Mouse (Mus musculus): ENCODE data around the gene Zfp511. TPM values are rescaled to one million over a fixed set of nuclear protein-coding genes. Genes with fewer than 3 reads are reported as not detected.

The Zfp511 gene
- total RNA-seq, 2 experiments from 2014 or later = 32.3 to 33.9 TPM

- intact Hi-C loops (cut with DNase I) = no loop called here
- peak; percentile 39 for DNase-seq
These were observed 11.7 kb downstream of the Zfp511 start for GRCm38 (mm10) chr7:140047811-140048311.

- intact Hi-C loops (cut with DNase I) = no loop called here
- no peak for DNase-seq
These were observed 12.3 kb downstream of the Zfp511 start, which contains the start of gene Msx3 for GRCm38 (mm10) chr7:140048361-140049114. Gene Msx3, minus strand, starts transcription at chr7:140049089.

DNA sequence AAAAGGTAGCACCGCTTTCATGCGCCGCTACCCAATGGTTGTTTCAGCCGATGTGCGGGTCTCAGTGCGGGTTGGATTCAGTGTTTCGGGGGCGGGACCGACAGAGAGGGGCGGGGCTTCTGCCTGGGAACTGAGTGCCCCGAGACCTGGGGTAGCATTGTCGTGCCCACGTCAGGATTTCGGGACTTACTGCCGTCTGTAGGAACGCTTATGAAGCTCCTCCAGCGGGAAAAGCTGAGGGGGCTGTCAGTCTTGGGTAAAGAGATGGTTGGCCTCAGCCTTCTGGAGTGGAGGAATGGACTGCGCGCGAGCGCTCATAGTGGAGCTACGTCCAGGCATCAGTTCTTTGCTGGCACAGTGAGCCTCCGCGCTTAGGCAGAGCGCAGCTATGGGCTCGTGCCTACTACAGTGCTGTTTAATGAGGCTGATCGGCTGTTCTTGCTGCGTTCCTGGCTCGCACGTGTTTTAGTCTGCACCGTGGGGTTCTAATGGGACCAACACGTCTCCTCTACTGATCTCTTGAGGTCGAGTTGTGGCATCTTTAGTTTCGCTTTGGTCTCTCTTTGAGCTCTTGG lies 13.0 kb downstream of the Zfp511 start:
- intact Hi-C loops (cut with DNase I) = no loop called here

GRCm38 (mm10) chr7:140054124-140054523 lies 17.9 kb downstream of the Zfp511 start:
- DNase-seq = no peak

More for the DNA sequence above, 13.0 kb downstream of the Zfp511 start:
- no peak for DNase-seq

GRCm38 (mm10) chr7:140057413-140058407 lies 21.5 kb downstream of the Zfp511 start:
- intact Hi-C loops (cut with DNase I) = loop anchor here (10.0 kb wide), 1 partner anchor 413 kb away; no protein-coding TSS in a partner anchor
- DNase-seq = peak; percentile 63

More at GRCm38 (mm10) chr7:140054124-140054523, 17.9 kb downstream of the Zfp511 start:
- intact Hi-C loops (cut with DNase I) = loop anchor here (10.0 kb wide), 1 partner anchor 409 kb away; no protein-coding TSS in a partner anchor

- intact Hi-C loops (cut with DNase I) = loop anchor here (10.0 kb wide), 1 partner anchor 414 kb away; no protein-coding TSS in a partner anchor
- DNase-seq = no peak
These were observed 22.3 kb downstream of the Zfp511 start for GRCm38 (mm10) chr7:140058528-140058927.

- intact Hi-C loops (cut with DNase I) = loop anchor here (10.0 kb wide), 1 partner anchor 415 kb away; no protein-coding TSS in a partner anchor
- no peak for DNase-seq
These were observed 23.4 kb downstream of the Zfp511 start for GRCm38 (mm10) chr7:140059601-140060000.

GRCm38 (mm10) chr7:140060936-140061831 lies 25.0 kb downstream of the Zfp511 start:
- intact Hi-C loops (cut with DNase I) = no loop called here
- peak; percentile 57 for DNase-seq

DNA sequence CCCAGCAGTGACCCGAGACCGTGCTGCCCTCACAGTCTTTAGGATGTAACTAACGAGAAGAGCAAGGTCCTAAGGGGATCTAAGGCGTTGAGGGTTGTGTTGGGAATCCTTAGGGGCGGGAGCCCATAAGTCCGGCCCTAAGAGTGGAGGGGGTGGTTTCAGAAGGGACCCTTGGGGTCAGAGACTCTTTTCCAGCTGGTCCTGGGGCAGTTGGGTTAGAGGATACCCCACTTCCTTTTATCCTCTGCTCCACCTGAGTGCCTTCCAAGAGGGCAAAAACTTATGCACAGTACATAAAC lies 25.6 kb downstream of the Zfp511 start:
- intact Hi-C loops (cut with DNase I) = no loop called here

DNA sequence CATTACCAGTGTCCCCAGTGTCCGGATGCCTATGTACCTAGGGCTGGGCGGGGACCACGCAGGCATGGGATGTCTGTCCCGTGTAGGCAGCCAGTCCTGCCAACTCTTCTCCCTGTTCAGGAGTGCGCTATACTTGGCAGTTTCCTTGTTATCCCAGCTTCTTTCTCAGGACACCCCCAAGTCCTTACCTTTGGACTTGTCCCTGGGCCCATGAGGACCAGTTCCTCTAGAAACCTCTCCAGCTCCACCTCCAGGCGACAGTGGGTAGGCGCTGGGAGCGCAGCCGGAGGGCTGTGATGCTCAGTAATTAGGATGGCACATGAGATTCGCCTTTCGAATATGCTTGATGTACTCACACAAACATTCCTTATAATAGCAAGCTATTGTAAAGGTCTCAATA lies 26.1 kb downstream of the Zfp511 start:
- DNase-seq = peak; percentile 35
- intact Hi-C loops (cut with DNase I) = no loop called here

More for the DNA sequence above, 25.6 kb downstream of the Zfp511 start:
- DNase-seq = no peak

DNA sequence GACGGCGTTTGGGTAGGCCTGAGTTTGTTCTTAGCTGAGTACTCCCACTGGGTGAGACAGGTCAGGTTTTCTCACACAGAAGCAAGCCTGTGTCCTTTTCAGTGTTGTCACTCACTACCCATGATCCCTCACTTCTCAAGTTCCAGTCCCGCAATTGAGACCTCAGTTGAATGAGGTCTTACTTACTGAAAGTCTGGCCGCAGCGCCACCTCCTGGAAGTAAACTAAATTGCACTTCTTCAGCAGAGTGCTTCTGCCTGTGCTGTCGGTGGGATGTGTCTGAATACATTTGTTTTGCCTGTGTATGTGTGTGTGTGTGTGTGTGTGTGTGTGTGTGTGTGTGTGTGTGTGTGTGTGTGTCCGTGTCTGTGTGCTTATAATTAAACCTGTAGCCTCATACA lies 26.9 kb downstream of the Zfp511 start:
- DNase-seq = peak; percentile 79
- intact Hi-C loops (cut with DNase I) = no loop called here

- intact Hi-C loops (cut with DNase I) = no loop called here
- no peak for DNase-seq
These were observed 31.2 kb downstream of the Zfp511 start for GRCm38 (mm10) chr7:140067397-140067796.

GRCm38 (mm10) chr7:140070042-140070711 lies 34.0 kb downstream of the Zfp511 start:
- no peak for DNase-seq
- intact Hi-C loops (cut with DNase I) = loop anchor here (10.0 kb wide), 1 partner anchor 755 kb away; the partner anchor contains the start of gene Zfp941

DNA sequence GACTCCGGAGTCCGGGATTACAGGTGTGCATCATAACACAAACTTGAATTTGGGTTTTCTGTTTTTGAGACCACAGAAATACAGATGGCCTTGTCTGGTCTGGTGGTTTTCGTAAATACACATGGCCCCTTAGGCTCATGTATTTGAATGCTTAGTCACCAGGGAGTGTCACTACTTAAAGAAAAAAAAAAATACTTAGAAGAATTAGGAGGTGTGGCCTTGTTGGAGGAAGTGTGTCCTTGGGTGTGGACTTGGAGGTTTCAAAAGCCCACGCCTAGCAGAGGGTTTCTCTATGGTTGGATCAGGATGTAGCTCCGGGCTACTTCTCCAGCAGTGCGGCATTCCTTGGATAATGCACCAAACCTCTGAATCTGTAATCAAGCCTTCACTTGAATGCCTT lies 41.5 kb downstream of the Zfp511 start:
- no peak for DNase-seq
- intact Hi-C loops (cut with DNase I) = loop anchor here (5.0 to 10.0 kb wide), 2 partner anchors 747 to 805 kb away; partner anchors contain the start of genes Psmd13, Sirt3 and Zfp941

DNA sequence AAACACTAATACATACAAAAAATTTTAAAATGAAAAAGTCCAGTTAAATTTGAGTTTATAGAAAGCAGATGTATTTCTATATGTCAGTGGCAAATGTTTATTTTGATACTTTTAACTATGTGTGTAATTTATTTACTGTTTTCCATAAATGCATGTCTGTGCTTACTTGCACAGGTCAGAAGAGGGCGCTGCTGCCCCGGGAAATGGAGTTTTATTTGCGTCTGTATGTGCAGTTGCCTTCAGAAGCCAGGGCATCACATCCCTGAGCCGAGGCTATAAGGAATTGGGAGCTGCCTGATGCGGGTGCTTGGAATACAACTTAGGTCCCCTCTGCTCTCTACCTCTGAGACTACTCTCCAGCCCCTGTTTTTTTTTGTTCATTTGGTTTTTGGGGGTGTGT lies 42.5 kb downstream of the Zfp511 start:
- intact Hi-C loops (cut with DNase I) = loop anchor here (5.0 to 10.0 kb wide), 2 partner anchors 746 to 804 kb away; partner anchors contain the start of genes Psmd13, Sirt3 and Zfp941
- peak; percentile 76 for DNase-seq

DNA sequence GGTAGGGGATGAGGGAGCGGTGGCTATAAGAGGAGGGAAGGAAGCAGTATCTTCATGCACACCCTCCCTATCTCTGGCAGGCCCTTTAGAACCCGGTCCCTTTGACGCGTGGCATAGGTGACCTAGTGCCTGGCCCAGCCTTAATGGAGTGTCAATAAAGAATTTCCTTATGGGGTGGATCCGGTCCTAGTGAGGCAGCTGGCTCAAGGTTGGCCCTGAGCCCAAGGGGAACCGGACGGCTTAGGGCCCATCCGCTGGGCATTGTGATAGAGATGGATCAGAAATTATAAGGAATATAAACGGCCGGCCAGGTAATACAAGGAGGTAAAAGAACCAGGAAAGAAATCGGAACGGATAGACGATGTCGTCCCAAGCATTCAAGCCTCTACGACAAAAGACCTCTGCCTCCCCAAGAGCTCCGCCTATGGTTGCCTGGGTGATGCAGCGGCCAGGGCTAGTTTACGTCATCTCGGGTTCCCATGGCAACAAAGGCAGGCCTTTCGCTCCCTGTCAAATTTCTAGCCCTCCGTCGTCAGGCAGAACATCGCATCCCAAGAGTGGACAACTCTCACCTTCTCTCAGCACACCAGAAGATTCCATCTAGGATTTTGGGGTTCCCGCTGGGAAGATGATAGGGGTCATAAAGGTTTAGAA lies 44.4 kb downstream of the Zfp511 start:
- intact Hi-C loops (cut with DNase I) = no loop called here
- DNase-seq = peak; percentile 87

- intact Hi-C loops (cut with DNase I) = no loop called here
These were observed 45.4 kb downstream of the Zfp511 start for GRCm38 (mm10) chr7:140081408-140082241.

More at GRCm38 (mm10) chr7:140081408-140082241, 45.4 kb downstream of the Zfp511 start:
- peak; percentile 39 for DNase-seq

Data from left cerebral cortex, postnatal 4 days (tissue).